Mouse (Mus musculus) right cerebral cortex, postnatal 25 days (tissue): ENCODE data around the gene Selenow.

Experiments
- DNase-seq: peaks from one replicate; pipeline ENCODE4 v3.0.0; 2022

Gene Selenow

DNA sequence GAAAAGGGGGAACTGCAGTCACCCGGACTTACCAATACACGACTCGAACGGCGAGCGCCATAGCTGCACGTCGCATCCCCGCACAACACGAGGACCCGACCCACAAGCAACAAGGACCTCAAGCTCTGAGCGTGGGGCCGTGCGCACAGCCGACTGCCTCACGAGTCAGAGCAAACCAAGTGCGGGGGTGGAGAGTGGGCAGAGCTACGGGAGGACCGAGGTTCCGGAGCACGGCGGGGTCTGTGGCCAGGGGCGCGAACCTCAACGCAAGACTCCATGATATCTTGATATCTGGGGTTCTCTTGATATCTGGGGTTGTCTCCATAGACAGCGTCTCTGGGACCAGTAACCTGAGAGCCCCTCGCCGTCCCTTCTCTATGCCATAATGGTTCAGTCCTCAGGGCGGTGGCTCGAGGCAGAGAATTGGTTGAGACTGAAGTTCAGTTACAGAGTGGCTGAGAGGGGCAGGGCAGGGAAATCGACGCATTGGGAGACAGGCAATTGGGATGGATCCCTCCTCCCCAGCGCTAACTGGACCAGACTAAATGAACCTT is at the start of gene Selenow:
Gene Selenow (minus strand): TSS at position 183 of the 554 bp plus-strand sequence.
- peak; percentile 90 for DNase-seq

DNA sequence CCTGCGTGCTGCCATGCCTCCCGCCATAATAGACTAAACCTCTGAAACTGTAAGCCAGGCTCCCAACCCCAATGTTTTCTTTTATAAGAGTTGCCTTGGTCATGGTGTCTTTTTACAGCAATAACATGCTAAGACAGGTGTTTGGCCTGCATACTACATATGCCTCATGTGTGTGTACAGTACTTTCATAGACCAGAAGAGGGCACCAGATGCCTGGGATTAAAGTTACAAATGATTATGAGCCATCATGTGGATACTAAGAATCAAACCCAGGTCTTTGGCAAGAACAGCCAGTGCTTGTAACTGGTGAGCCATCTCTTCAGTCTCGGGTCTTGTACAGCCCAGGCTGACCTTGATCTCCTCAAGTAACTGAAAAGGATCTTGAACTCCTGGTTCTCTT is 47.5 kb upstream of the Selenow start:
- no peak for DNase-seq

DNA sequence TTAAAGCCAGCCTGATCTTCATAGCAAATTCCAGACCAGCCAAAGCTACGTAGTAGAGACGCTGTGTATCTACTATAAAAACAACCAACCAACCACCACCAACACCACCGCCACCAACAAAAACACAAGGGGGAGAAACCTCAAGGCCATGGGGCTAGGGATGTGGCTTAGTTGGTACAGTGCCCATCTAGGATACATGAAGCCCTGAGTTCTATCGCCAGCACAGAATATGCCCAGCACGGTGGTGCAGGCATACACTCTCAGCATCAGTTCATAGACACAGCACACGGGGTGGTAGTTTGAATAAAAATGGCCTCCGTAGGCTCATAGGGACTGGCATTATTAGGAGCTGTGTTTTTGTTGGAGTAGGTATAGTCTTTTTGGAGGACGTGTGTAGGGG is 46.1 kb upstream of the Selenow start:
- DNase-seq: no peak

DNA sequence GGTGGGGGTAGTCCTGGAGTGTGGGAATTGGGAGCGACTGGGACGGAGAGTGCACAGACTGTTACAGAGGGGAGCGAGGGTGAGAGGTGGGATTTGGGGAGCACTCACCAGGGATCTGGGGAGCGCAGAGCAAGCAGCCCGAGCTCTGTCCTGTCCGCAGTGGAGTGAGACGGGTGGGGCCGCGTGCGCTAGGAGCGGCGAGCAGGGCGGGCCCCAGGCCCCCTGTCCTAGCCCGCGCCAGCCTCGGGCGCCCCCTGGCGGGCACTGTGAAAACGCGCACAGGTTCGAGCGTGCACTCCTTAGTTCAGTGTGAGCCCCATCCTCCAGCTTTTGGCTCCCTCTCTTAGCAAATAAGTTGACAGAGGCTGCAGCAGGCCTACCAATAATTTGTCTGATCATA is 45.1 kb upstream of the Selenow start, which contains the start of gene Ehd2:
Gene Ehd2 (minus strand): TSS at position 256 of the 400 bp plus-strand sequence.
- peak; percentile 51 for DNase-seq

DNA sequence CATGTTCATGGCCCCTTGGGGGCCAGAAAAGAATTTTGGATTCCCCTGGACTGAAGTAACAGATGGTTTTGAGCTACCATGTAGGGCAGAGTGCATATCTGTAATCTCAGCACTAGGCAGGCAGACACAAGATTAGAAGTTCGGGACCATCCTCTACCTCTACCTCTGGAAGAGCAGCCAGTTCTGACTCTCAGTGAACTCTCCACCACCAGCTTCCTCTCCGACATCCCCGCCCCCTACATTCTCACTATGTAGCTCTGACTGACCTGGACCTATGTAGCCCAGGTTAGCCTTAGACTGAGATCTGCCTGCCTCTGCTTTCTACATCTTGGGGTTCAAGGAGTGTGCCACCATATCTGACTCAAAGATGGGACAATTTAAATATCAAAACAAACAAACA is 44.3 kb upstream of the Selenow start:
- no peak for DNase-seq

DNA sequence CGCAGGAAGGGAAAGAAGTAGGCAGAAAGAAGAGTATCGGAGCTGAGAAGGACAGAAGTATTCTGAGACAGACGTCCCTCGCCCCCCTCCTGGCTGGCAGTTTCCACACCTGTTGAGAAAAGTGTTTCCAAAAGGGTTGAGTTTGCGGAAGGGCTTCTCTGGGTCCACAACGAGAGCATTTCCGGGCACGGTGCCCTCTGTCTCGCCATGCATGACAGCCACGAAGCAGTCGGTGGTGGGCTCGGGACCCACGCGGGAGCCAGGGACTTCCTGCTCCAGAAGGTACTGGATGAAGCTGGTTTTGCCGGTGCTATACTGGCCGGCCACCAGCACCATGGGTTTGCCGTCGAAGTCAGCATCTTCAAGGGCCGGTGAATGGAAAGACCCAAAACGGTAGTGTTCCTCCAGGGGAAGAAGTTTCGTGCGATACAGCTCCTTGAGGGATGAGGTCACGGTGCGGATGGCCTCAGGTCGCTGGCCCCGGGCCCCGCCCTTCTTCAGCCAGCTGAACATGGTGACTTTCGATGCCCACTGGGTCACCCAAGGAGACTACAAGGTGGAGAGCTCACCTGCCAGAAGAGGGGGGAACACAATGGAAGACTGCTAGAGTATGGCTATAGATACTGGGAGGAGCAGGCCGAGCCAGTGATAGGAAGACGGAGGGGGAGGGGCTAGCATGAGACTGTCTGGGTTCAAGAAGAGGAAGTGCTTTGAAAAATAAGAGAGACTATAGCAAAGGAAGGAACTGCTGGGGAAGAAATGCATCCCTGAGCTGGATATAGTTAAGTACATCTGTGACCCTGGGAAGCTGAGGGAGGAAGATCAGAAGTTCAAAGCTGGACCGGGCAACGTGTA is 41.8 kb upstream of the Selenow start:
- no peak for DNase-seq

DNA sequence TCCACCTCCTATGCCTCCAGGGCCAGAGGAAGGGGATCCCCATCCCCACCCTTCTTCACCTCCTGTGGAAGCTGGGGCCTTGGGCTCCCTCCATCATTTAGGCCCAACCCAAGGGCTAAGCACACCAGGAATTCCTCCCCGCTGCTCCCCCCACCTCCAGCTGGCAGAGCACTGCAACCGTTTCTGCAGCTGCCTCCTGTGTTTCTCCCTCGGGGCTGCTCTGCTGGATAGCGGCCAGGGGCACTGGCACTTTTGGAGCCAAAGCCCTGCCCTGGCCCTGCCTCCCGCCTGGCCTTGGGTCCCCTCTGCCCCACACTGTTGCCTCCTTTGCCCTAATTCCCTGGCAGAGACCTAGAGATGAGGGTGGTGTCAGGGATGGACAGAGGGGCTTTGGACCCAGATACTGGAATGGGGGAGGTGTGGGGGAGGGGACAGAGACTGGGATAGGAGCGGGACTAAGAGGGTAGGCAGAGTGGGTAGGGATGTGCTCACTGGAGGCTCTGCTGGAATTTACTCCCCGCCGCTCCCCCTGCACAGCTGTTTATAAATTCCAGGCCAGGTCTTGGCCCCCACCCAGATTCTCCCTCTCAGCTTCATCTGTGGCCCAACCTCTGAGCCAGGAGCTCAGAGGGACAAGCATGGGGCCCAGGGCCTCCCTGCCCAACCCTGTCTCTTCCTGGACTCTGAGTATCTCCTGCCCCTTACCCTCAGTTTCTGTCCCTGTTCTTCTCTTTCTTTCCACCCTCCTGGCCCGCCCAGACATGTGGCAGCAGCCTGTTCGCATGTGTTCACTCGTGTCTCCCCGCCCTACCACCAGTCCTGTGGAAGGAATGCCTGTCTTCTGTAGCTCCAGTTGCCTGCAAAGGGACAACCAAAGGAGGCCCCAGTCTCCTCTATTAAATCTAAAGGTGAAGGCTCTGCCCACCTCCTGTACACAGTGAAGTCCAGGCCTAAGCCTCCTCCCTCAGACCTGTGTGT is 40.4 kb upstream of the Selenow start:
- DNase-seq: peak; percentile 42

DNA sequence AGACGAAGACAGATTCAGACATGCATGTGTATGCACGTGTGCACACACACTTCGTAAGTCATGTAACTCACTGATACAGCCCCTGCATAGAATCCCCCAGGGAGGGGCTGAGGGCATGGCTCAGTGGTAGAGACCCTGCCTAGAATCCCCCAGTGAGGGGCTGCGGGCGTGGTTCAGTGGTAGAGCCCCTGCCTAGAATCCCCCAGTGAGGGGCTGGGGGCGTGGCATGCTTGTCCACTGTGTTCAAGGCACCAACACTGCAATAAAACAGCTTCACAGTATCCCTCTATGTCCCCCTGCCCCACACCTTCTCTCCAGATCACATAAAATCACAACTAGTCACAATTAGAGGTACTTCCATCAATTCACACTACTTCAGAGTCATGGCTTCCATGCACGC is 39.6 kb upstream of the Selenow start:
- no peak for DNase-seq

DNA sequence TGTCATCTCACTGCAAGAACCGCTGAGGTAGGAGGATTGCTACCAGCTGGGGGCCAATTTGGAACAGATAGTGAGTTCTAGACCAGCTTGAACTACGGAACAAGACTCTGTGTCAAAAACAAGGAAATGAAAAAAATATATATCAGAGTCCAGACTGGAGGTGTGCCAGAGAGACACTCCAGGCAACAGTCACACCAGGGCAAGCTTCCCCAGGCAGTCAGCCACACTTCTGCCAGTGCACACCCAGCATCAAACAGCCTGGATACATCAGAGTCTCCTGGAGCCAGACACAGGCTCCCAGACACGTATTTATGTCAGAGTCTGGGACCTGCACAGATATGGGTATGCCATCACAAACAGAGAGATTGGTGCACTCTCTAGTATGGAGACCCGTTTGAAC is 39.0 kb upstream of the Selenow start:
- DNase-seq: no peak

DNA sequence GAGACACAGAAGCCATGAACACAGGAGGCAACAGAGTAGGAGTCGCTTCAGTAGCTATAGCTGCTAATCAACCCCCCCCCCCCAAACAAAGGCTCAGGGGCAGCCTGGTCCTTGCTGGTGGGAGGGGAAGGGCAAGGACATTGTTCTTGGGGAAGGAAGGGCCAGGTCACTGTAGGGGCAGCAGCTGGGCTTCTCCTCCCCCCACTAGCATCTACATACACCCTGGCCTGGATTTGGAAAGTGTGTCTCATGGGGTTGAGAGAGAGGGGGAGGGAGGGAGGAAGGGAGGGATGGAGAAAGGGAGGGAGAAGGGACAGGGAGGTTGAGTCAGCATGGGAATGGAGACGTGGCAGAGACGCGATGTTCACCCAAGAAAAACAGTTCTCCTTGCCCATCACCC is 38.5 kb upstream of the Selenow start:
- DNase-seq: no peak

DNA sequence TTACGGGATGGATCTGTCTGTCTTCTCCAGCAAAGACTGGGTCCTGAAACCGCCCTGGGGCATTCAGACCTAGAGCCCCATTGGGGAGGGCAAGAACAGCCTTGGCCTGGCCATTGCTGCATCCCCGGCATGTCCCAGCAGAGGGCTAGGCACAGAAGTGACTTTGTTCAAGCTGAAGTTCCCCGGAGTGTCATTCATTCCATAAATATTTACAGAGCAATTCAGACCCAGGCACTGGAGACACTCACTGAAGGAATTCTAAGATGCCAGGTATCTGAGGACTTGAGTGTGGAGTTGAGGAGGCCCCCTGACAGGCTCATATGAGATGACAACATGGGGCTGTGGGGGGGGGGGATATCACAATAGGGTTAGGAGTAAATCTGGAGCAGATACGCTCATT is 33.9 kb upstream of the Selenow start:
- DNase-seq: no peak

DNA sequence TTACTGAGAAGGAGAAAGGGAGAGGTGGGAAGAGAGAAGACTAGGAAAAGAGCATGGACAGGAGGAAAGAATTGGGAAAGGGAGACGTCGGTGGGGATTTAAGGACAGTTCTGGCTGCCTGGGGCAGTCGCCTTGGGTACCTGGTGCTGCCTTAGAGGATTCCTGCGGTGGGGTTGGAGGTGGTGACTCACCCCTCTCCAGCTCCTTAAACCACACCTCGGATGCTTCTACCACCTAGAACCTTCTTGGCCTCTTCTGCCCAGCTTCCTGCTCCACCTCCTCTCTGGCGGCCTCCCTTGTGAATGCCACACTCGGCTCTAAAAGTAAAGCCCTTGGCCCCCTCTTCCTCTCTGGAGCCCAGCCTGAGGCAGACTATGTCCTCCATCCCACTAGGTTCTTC is 33.3 kb upstream of the Selenow start:
- no peak for DNase-seq

DNA sequence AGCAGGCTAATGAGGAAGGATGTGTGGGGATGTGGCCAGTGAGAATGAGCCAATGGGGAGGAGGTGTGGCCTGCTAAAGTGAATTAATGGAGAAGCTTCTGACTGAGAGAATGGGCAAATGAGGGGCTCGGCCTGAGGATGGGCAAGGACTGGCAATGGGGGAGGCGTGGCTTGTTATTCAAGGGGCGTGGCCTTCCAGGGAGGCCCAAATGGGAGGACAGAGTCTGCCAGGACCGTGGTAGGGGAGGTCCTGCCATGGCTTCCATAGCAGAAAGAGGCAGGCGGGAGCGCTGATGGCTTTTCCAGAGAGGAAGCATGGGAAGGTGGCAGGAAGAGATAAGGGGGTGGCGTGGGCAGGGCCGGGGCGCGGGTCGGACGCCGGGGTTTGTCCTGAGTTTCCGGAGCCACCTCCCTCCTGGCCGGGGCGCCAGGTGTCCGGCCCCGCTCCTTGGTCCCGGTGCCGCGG is 32.8 kb upstream of the Selenow start:
- no peak for DNase-seq

DNA sequence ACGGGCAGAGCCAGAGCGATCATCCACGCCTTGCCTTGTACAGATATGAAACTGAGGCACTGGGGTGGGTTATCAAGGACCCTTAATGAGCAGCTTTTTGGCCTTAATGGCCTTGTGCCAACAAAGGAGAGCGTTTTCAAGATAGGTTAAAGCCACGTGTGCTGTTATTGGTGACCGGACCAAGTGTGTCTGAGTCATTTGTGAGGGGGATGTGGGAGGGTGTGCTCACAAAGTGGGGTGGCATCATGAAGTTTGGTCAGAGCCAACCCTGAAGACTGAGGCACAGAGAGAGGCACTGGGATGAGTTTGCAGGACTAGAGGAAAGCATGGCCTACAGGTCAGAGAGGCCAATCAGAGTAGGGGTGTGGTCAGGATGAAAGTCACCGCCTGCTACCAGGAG is 32.2 kb upstream of the Selenow start:
- no peak for DNase-seq

DNA sequence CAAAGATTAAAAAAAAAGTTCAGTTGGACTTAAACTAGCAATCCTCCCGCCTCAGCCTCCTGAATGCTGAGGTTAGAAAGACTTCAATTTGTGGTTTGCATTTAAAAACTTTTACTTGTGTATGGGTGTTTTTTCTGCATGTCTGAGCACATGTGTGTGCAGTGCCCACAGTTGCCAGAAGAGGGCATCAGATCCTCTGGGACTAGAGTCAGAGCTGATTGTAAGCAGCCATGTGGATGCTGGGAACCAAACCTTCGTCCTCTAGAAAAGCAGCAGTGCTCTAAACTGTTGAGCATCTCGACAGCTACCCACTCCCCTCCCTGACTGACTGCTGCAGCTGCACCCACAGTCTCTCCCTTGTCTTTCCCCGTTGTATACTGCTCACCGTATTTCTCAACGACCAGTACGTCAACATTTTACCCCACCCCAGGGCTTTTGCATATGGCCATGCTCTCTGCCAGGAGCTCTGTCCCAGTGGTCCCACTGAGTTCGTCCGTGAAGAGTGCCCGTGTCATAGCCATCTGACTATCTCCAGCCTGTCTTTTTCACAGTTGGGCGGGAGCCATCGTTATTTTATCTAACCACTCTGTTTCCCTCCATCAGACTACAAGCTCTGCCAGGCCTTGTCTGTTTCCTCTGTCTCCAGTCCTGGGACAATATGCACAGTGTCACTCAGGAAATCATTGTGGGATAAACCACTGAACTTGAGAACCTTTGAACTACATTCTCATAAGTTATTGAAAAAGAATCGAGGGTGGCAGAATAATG is 31.3 kb upstream of the Selenow start:
- no peak for DNase-seq

DNA sequence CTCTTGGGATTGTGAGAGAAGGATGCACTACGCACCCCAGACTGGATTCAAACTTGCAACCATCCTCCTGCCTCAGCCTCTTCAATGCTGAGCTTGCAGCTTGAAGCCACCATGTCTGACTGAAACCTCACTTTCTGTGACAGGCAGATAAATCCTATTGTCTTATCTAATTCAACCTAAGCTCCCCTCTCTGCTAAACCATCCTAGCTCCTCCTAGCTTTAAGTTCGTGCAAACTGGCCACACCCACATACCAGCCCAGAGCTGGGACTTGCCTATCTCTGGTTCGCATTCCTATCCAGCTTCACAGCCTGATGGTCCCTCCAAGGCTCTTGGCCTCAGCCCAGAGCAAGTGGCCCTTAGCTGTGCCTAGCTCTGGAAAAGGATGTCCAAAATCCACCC is 30.2 kb upstream of the Selenow start:
- DNase-seq: no peak

DNA sequence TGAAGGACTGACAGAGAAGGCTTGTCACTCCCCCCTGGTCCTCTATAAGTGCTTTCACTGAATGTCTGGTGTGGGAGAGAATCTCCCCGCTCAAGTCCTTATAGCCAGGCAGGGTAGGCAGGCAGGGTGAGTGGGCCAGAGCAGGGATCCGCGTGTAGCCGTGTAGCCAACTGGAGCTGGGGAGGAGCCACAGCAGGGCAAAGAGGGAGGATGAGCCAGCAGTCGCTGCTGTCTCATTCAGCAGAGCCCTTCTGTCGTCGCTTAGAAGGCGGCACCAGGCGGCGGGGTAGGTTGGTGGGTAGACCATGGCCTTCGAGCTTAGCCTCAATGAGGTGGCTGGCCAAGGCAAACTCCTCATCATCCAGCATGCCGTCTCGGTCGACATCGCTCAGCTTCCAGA is 27.8 kb upstream of the Selenow start:
- no peak for DNase-seq

DNA sequence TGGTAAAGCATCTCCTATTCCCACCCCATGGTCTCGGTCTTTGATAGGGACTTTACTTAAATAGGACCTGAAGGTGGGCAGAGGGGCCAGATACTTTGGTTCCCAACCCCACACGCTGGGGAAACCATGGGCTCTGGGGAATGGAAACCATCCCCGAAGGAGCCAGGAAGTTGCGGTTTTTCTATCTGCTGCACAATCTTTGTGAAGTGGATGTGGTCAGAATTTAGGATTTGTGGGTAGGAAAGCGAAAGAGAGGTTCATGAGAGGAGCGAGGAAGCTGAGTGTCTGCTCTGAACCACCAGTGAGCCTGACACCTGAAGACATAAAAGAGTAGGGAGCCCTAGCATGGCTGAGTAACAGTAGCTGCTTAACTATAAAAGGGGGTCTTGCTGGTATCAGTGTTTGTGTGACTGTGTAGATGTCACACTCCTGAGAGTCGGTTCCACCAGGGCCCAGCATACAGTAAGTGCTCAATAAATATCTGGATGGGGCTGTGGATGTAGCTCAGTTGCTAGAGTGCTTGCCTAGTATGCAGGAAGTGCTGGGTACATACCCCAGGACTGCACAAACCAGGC is 27.1 kb upstream of the Selenow start:
- DNase-seq: no peak

DNA sequence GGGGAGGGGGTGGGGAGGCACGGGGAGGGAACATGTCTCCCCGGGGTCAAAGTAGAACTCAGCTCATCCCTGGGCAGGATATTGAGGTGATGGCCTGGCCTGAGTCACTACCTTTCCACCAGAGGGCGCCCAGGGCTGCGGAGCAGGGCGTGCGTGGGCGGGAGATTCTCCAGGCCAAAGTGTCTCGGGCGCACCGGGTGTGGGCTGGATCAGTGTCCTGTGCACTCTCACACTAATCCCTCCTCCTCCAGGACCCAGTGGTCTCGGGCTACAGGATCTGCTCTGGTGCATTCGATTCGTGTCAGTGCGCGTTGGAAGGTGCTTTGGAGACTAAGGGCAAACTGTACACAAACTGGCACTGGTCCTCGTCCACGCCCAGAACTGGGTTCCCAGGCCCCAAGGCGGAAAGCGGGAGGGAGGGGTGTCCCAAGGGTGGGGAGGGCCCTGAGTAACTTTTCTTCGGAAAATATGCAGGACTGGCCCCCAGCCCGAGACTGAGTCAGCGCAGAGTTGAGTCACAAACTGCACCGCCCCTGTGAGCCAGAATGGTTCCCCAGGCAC is 26.3 kb upstream of the Selenow start:
- DNase-seq: peak; percentile 61

DNA sequence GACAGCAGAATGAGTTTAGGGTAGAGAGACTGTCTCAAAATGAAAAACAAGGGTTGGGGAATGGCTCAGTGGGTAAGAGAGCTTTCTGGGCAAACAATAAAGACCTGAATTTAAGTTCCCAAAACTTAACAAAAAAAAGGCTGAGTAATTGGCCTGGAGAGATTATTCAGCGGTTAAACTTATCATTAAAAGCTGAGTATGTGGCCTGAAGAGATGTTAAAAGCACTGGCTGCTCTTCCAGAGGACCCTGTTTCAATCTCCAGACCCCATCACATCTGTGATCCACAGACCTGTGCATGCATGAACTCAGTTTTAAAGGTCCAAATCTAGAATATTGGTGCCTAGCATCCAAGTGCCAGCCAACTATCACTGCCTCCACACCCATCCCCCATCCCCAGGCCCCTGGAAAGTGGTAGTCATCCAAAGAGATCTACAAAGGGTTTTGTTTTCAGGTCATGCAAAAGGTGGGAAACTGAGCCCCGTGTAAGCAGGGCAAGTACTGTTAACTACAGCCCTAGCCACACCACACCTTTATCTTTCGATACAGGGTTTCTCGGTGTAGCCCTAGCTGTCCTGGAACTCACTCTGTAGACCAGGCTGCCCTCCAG is 25.6 kb upstream of the Selenow start:
- DNase-seq: no peak
